Mouse (Mus musculus) G1E (cell line): ENCODE results near the gene Ndufa11.

Experiments used
- CTCF ChIP-seq: IDR thresholded peaks from 2 replicates; pipeline ENCODE4 v1.5.1; 2012; ENCODE audit warnings: low read depth, low read length, inconsistent platforms, mixed read lengths
- GATA1 ChIP-seq: IDR thresholded peaks from 2 replicates; pipeline ENCODE4 v1.6.1; 2012; ENCODE audit warnings: borderline replicate concordance, low read length, inconsistent platforms, mixed read lengths
- GATA2 ChIP-seq: IDR thresholded peaks from 2 replicates; pipeline ENCODE4 v1.6.1; 2012; ENCODE audit warnings: low read depth, low read length, inconsistent platforms, borderline replicate concordance
- POLR2AphosphoS5 ChIP-seq: IDR thresholded peaks from 2 replicates; pipeline ENCODE4 v1.6.1; 2012; ENCODE audit warnings: low read depth, low read length, inconsistent platforms; ENCODE audit not compliant: insufficient replicate concordance
- TAL1 ChIP-seq: conservative IDR thresholded peaks from 2 replicates; pipeline ENCODE4 v1.6.1; 2012; ENCODE audit warnings: low read depth, low read length, inconsistent platforms, mixed read lengths

- TF ChIP-seq POLR2AphosphoS5: no peak
- no peak for TF ChIP-seq CTCF
- TF ChIP-seq GATA1: no peak
- no peak for TF ChIP-seq TAL1
- TF ChIP-seq GATA2: no peak
Measured at GRCm38 (mm10) chr17:56684649-56685048, 32.9 kb upstream of the Ndufa11 start.
